Mouse (Mus musculus): ENCODE measurements around the gene Ccr4. TPM values are rescaled to one million over a fixed set of nuclear protein-coding genes. Genes with fewer than 3 reads are reported as not detected.
"Not testable (repeated sequence)": the region's sequence is repeated elsewhere in the genome, so short reads cannot be mapped to it uniquely, and the experiment has no call there.

The Ccr4 gene
- polyA plus RNA-seq, 1 experiment from 2014 or later: not detected

DNA sequence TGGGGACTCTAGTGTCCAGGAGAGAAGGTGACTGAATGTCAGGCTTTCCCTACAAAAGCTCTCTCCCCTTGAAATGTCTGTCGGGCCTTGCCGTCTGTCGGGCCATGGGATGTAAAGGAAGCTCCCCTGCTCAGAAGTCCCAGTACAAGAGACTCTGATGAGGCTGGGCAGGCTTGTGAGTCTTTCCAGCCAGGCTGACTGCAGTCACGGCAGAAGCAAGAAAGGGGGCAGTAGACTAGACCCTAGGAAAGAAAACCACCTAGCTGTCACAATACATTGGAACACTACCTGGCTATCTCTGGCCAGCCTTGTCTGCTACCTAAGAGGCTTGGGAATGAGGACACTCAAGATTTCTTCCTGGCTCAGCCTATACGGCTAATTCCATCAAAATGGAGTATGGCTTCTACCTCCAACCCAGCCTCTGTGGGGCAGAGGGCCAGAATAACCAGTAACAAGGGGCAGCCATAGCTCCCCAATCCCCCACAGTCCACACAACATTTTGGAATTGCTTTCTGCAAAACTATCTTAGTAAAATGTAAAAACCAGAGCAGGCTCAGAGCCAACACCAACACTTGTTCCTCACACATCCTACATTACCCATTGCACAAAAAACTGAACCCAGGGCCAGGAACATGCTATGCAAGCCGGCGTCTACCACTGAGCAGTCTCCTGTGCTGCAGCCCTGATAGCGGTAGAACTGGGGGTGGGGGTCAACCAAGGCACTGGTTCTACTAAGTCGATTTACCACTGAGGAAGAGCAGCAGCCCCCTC is 30.2 kb upstream of the Ccr4 start:
- no peaks in the 10 kb centered on the region for H3K36me3 ChIP-seq (replicated peaks)
- H3K27ac ChIP-seq: no peak overlapping the region
- no peak overlapping the region for H3K9ac ChIP-seq
- H3K4me1 ChIP-seq: peaks cover 22% of the 10 kb centered on the region
- H3K4me3 ChIP-seq (replicated peaks): no peak overlapping the region
- ATAC-seq (ENCODE audit: low FRiP score): no peak
- no peak overlapping the region for H3K4me2 ChIP-seq
- H3K27me3 ChIP-seq: 0 out of 2 replicates have a peak, but pooled peaks cover 3% of the 10 kb centered on the region
- no peaks in the 10 kb centered on the region for H3K9me3 ChIP-seq
- WGBS: 82% methylated on average over 9 of the region's 9 CpGs

DNA sequence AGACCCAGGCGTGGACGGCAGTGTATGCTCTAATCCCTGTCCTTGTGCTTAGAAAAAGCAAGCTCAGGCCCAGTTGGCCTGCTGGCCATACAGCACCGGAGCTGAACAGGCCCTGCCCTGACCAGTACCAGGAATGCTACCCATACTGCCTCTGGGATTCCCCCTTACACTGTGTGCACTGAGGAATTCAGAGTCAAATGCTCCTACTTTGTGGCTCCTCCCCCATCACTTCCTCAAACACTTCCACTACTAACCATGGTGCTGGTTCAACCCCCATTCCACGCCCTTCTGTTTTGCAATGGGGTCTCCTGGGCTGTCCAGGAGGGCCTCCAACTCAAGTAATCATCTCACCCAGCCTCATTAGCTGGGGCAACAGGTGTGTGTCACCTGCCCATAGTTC is 29.1 kb upstream of the Ccr4 start:
- ATAC-seq (ENCODE audit: low FRiP score): no peak
- no peak overlapping the region for H3K4me3 ChIP-seq (replicated peaks)
- H3K36me3 ChIP-seq (replicated peaks): no peaks in the 10 kb centered on the region
- 77% methylated on average over 4 of the region's 4 CpGs for WGBS
- 0 out of 2 replicates have a peak, but pooled peaks cover 3% of the 10 kb centered on the region for H3K27me3 ChIP-seq
- H3K9me3 ChIP-seq: no peaks in the 10 kb centered on the region
- peaks cover 22% of the 10 kb centered on the region for H3K4me1 ChIP-seq
- no peak overlapping the region for H3K9ac ChIP-seq
- H3K27ac ChIP-seq: no peak overlapping the region
- H3K4me2 ChIP-seq: no peak overlapping the region

DNA sequence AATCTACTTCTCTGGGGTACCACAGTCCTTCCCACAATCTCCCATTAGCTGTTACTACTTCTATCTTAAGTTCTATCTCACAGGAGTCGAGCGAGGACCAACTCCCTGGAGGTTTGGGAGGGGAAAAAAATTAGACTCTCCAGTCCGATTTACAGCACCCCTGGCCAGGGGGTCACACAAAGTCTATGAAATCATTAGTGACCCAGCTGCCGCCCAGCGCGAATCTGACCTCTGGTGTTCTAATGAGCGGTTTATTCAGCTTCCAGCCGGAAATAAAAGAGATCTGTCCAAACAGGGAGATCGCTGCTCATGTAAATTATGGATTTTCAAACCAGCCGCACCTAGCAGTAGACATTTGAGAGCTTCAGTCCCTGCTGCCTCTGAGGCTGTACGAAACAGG is 26.6 kb upstream of the Ccr4 start:
- Histone ChIP-seq H3K27me3 (0 out of 2 replicates have a peak, but pooled peaks cover 3% of the 10 kb centered on the region), H3K4me1 (peaks cover 27% of the 10 kb centered on the region), H3K36me3 (replicated peaks) (no peaks in the 10 kb centered on the region), H3K4me3 (replicated peaks) (no peak overlapping the region), H3K27ac (no peak overlapping the region), H3K9me3 (no peaks in the 10 kb centered on the region), H3K9ac (no peak overlapping the region), H3K4me2 (no peak overlapping the region)
- ATAC-seq (ENCODE audit: low FRiP score): no peak
- 32% methylated on average over 11 of the region's 11 CpGs for WGBS

- no peak for ATAC-seq (ENCODE audit: low FRiP score)
- 39% methylated on average over 9 of the region's 9 CpGs for WGBS
- H3K36me3 ChIP-seq (replicated peaks): no peaks in the 10 kb centered on the region
- H3K9ac ChIP-seq: no peak overlapping the region
- no peak overlapping the region for H3K4me2 ChIP-seq
- no peak overlapping the region for H3K4me3 ChIP-seq (replicated peaks)
- H3K4me1 ChIP-seq: peaks cover 40% of the 10 kb centered on the region
- 0 out of 2 replicates have a peak, but pooled peaks cover 3% of the 10 kb centered on the region for H3K27me3 ChIP-seq
- no peak overlapping the region for H3K27ac ChIP-seq
- H3K9me3 ChIP-seq: no peaks in the 10 kb centered on the region
Measured at GRCm38 (mm10) chr9:114528680-114529048, 23.9 kb upstream of the Ccr4 start.

DNA sequence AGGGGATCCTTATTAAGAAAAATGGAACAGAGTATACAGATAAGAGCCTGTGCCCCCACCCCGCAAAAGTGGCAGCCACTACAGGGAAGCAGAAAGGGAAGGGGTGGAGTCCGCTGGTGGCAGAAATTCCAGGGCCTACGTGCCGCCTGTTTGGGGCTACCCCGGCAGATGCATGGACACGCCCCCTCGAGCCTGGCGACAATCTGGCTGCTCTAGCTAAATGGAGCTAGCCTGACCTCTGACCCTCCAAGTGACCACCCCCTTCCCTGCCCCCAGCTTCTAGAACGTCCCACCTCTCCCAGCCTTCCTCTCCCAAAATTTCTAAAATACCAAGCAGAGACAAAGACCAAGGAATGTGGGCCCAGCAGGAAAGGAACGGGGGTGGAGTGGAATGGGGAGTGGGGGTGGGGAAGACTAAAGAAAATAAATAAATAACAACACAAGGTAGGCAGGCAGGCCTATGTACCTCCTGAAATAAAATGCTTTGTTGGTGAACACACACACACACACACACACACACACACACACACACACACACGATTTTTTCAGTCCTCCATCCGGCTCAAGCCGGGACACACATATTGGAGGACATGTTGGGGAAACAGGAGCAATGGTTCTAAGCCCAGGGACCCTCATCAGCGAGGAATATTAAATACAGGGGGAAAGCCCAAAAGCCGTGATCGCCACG is 23.4 kb upstream of the Ccr4 start:
- 7% methylated on average over 17 of the region's 17 CpGs for WGBS
- Histone ChIP-seq H3K4me2 (peak overlapping the region; percentile 31), H3K4me1 (peaks cover 40% of the 10 kb centered on the region), H3K9me3 (no peaks in the 10 kb centered on the region), H3K27me3 (0 out of 2 replicates have a peak, but pooled peaks cover 3% of the 10 kb centered on the region), H3K27ac (no peak overlapping the region), H3K4me3 (replicated peaks) (no peak overlapping the region), H3K36me3 (replicated peaks) (no peaks in the 10 kb centered on the region), H3K9ac (no peak overlapping the region)
- ATAC-seq (ENCODE audit: low FRiP score): peak; percentile 64

GRCm38 (mm10) chr9:114527085-114527484 is 22.4 kb upstream of the Ccr4 start:
- H3K27ac ChIP-seq: peak overlapping the region; percentile 26; the same call in 1 of the 2 replicates
- no peaks in the 10 kb centered on the region for H3K36me3 ChIP-seq (replicated peaks)
- H3K4me1 ChIP-seq: peaks cover 40% of the 10 kb centered on the region
- 2% methylated on average over 16 of the region's 16 CpGs for WGBS
- peak overlapping the region; percentile 42 for H3K4me2 ChIP-seq
- ATAC-seq (ENCODE audit: low FRiP score): peak; percentile 53
- no peak overlapping the region for H3K9ac ChIP-seq
- 0 out of 2 replicates have a peak, but pooled peaks cover 3% of the 10 kb centered on the region for H3K27me3 ChIP-seq
- H3K9me3 ChIP-seq: no peaks in the 10 kb centered on the region
- 0 out of 2 replicates have a peak overlapping the region, but pooled peaks have one; percentile 10 for H3K4me3 ChIP-seq (replicated peaks)

DNA sequence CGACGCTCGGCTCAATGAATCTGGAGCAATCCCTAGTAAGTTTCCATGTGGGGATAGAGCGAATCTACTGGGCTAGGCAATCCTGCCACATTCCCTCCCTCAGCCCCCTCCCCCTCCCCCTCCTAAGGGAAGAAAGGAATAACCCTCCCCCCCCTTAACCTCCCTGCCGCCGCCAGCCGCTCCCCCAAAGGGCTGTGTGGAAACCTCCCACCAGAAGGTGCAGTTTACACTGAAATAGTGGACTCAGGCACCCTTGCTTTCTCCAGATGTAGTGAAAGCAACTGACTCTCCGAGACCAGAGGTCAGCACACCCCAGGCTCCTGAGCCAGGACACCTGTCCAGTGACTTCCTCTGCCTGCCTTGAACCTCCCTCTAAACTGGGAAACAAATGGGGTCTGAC is 21.9 kb upstream of the Ccr4 start:
- H3K27me3 ChIP-seq: 0 out of 2 replicates have a peak, but pooled peaks cover 3% of the 10 kb centered on the region
- H3K9ac ChIP-seq: no peak overlapping the region
- peak overlapping the region; percentile 42 for H3K4me2 ChIP-seq
- H3K36me3 ChIP-seq (replicated peaks): no peaks in the 10 kb centered on the region
- H3K27ac ChIP-seq: peak overlapping the region; percentile 26; the same call in 1 of the 2 replicates
- WGBS: 8% methylated on average over 8 of the region's 8 CpGs
- no peak for ATAC-seq (ENCODE audit: low FRiP score)
- no peaks in the 10 kb centered on the region for H3K9me3 ChIP-seq
- H3K4me1 ChIP-seq: peaks cover 40% of the 10 kb centered on the region
- H3K4me3 ChIP-seq (replicated peaks): 0 out of 2 replicates have a peak overlapping the region, but pooled peaks have one; percentile 10

- 12% methylated on average over 8 of the region's 8 CpGs for WGBS
- no peak overlapping the region for H3K9ac ChIP-seq
- no peaks in the 10 kb centered on the region for H3K9me3 ChIP-seq
- no peak for ATAC-seq (ENCODE audit: low FRiP score)
- H3K4me1 ChIP-seq: peaks cover 34% of the 10 kb centered on the region
- H3K4me2 ChIP-seq: peak overlapping the region; percentile 8
- H3K36me3 ChIP-seq (replicated peaks): no peaks in the 10 kb centered on the region
- H3K27ac ChIP-seq: no peak overlapping the region; the same call in 1 of the 2 replicates
- H3K27me3 ChIP-seq: 0 out of 2 replicates have a peak, but pooled peaks cover 3% of the 10 kb centered on the region
- H3K4me3 ChIP-seq (replicated peaks): no peak overlapping the region
Measured at GRCm38 (mm10) chr9:114525891-114526290, 21.2 kb upstream of the Ccr4 start.

GRCm38 (mm10) chr9:114525073-114525633 is 20.4 kb upstream of the Ccr4 start:
- H3K36me3 ChIP-seq (replicated peaks): no peaks in the 10 kb centered on the region
- H3K27ac ChIP-seq: no peak overlapping the region
- peaks cover 31% of the 10 kb centered on the region for H3K4me1 ChIP-seq
- no peak overlapping the region for H3K4me2 ChIP-seq
- H3K9ac ChIP-seq: no peak overlapping the region
- ATAC-seq (ENCODE audit: low FRiP score): no peak
- WGBS: 91% methylated on average over 14 of the region's 15 CpGs
- no peaks in the 10 kb centered on the region for H3K9me3 ChIP-seq
- H3K4me3 ChIP-seq (replicated peaks): no peak overlapping the region
- H3K27me3 ChIP-seq: 0 out of 2 replicates have a peak, but pooled peaks cover 3% of the 10 kb centered on the region

- Histone ChIP-seq H3K9me3 (no peaks in the 10 kb centered on the region), H3K9ac (no peak overlapping the region), H3K4me1 (peaks cover 23% of the 10 kb centered on the region), H3K4me3 (replicated peaks) (no peak overlapping the region), H3K27ac (no peak overlapping the region), H3K36me3 (replicated peaks) (no peaks in the 10 kb centered on the region), H3K4me2 (no peak overlapping the region), H3K27me3 (0 out of 2 replicates have a peak, but pooled peaks cover 3% of the 10 kb centered on the region)
- WGBS: 89% methylated on average over 9 of the region's 9 CpGs
- ATAC-seq (ENCODE audit: low FRiP score): no peak
Measured at GRCm38 (mm10) chr9:114522501-114522900, 17.8 kb upstream of the Ccr4 start.

DNA sequence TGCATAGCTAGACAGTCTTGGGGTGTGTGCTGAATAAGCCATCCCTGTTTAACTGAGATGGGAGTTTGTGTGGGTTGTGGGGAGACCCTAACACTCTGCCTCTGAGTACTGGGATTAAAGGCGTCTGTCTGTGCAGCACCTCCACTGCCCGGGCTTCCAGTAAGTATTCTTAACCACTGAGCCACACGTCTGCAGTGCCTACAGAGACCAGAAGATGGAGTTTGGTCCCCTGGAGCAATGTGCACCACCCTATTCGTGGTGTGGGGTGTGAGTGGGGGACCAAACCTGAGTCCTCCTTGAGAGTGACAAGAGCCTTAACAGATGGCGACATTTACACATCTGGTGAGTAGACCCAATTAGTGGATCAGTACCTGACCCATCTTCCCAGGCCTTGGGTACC is 17.3 kb upstream of the Ccr4 start:
- Histone ChIP-seq H3K36me3 (replicated peaks) (no peaks in the 10 kb centered on the region), H3K27me3 (0 out of 2 replicates have a peak, but pooled peaks cover 2% of the 10 kb centered on the region), H3K9ac (no peak overlapping the region), H3K9me3 (no peaks in the 10 kb centered on the region), H3K27ac (no peak overlapping the region), H3K4me2 (no peak overlapping the region), H3K4me3 (replicated peaks) (no peak overlapping the region), H3K4me1 (peaks cover 20% of the 10 kb centered on the region)
- no peak for ATAC-seq (ENCODE audit: low FRiP score)
- 57% methylated on average over 5 of the region's 5 CpGs for WGBS

- not testable (repeated sequence) for H3K27me3 ChIP-seq; H3K4me2 ChIP-seq; H3K36me3 ChIP-seq (replicated peaks); H3K27ac ChIP-seq; ATAC-seq (ENCODE audit: low FRiP score); H3K9me3 ChIP-seq; H3K4me1 ChIP-seq; H3K4me3 ChIP-seq (replicated peaks); H3K9ac ChIP-seq
- 83% methylated on average over 4 of the region's 4 CpGs for WGBS
Measured at GRCm38 (mm10) chr9:114520529-114520928, 15.8 kb upstream of the Ccr4 start.

Data from forebrain, embryonic 12.5 days (tissue).